Mouse (Mus musculus): ENCODE measurements around the gene Ifitm5.
"Not testable (repeated sequence)": the region's sequence is repeated elsewhere in the genome, so short reads cannot be mapped to it uniquely, and the experiment has no call there.

Gene Ifitm5

GRCm38 (mm10) chr7:140949824-140950530, at the start of gene Ifitm5:
Gene Ifitm5 (minus strand): TSS chr7:140950291.
- no peak for DNase-seq (ENCODE audit: low read depth, low spot score)

GRCm38 (mm10) chr7:140998853-140999700, 49.0 kb upstream of the Ifitm5 start:
- no peak for DNase-seq (ENCODE audit: low read depth, low spot score)

DNA sequence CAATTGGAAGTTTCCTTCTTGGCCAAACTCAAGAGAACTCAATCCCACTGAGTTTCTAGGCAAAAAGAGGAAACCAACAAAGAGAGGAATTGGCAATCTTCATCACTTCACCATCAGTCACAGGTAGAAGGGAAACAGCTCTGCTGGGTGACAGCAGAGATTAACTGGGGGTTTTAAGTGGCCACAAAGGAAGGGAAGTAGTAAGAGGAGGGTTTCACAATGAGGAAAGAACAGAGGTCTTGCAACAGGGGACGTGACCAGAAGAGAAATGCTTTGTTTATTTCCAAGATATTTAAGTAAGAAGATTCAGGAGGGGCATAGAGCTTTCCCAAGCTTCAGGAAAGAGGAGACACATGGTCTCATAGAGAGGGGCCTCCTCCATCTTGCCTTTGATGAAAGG, 47.7 kb upstream of the Ifitm5 start:
- no peak for DNase-seq (ENCODE audit: low read depth, low spot score)

DNA sequence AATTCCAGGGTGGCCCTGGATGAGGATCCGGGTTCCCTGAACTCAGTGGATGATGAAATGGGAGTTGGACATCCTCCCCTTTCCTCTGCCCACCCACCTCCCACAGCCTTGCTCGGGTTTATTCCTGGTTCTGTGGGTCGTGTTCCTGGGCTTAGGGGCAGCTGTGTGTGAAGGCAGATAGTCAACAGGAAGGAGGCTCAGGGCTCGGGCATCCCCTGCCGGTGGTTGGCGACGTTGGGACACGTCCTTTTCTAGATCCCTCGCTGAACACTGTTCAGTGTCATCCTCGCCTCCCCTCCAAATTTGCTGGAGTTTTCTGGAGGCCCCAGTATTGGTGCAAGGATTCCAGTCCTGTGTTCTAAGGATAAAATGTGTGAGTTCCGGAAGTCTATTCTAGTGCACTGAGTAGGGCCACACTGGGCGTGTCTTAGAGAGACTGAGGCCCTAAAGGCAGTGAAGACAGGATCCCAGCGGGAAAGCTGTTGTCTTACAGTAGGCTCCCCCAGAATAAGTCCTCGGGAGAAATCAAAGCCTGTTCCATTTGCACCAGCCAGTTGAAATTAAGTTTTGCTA, 41.1 kb upstream of the Ifitm5 start:
- DNase-seq (ENCODE audit: low read depth, low spot score): no peak

- DNase-seq (ENCODE audit: low read depth, low spot score): no peak
Measured at GRCm38 (mm10) chr7:140990622-140991021, 40.5 kb upstream of the Ifitm5 start.

DNA sequence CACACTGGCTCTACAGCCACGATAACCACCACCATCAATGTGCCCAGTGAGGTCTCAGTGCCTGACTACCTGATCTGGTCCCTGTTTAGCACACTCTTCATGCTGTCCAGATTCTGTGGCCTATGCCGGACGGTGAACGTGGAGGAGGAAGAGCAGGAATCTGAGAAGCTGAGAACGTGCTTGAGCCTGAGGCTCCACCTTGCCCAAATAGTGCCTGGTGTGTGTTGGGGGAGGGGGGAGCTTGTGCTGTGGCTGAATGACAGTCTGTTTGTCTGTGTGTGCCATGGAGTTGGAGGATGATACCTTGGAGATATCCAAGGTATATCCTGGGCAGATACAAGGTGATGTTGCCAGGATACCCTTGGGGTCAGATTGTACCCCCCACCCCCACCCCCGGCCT, 40.1 kb upstream of the Ifitm5 start:
- DNase-seq (ENCODE audit: low read depth, low spot score): no peak

DNA sequence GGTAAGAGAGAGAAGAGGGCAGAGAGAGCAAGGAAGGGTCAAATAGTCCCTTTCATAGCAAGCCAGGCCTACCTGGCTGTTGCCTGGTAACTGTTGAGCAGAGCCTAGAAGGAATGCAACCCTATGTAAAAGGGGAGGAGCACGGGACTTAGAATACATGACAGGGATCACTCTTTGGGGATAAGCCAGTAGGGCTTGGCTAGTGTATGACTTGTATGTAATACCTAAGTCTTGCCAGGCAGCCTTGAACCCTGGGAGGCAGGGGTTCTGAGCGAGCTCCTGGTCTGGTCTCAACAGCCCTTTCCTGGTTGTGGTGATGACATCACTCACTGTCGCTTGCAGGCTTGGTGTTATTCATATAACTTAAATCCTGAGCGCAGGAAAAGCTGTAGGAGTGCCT, 38.9 kb upstream of the Ifitm5 start:
- DNase-seq (ENCODE audit: low read depth, low spot score): no peak

- peak; percentile 75 for DNase-seq (ENCODE audit: low read depth, low spot score)
Measured at GRCm38 (mm10) chr7:140987182-140988138, 37.4 kb upstream of the Ifitm5 start.

DNA sequence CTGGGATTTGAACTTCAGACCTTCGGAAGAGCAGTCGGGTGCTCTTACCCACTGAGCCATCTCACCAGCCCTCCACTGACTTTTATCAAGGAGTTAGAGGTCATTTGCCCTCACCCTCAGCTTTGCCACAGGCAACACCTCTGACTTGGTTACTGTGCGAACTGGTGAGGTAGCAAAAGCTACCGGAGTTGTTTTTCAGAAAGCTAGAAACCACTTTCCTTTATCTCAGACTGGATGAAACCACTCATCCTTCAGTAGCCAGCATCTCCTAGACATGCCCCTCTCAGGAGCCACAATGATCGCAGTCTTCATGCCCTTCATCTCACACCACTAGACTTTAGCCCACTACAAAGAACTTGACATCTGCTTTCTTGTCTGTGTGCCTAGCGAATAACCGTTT, 32.9 kb upstream of the Ifitm5 start:
- no peak for DNase-seq (ENCODE audit: low read depth, low spot score)

DNA sequence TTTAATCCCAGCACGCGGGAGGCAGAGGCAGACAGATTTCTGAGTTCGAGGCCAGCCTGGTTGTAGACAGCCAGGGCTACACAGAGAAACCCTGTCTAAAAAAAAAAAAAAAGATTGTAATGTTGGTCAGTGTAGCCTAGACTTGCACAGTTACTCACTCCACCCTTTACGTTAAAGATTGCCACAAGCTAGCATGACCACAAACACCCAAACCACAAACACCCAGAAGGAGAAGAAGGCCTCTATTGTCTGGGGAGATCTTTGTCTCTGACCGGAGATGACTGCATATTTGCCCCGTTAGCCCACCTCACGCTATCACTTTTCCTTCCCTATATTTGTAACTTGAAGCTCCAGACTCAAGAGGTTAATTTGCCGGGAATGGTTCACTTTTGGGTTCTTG, 31.6 kb upstream of the Ifitm5 start:
- DNase-seq (ENCODE audit: low read depth, low spot score): no peak

DNA sequence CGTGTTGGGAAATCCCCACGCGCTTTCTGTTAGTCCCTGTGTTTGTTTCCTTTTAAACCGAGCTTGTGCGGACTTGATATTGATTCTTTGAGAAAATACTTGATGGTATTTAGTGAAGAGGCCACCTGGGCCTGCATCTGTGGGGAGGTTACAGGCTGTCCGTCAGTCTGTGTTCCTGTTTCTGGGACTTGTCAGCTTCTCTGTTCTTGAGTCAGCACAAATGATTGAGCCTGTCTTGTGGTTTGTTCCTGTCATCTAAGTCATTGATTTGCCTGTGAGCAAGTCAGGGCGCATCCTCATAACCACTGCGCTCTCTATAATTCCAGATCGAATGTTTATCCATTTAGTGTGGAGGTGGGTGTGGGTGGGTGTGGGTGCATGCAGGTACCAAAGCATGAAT, 26.6 kb upstream of the Ifitm5 start:
- not testable (repeated sequence) for DNase-seq (ENCODE audit: low read depth, low spot score)

GRCm38 (mm10) chr7:140975465-140975864, 25.4 kb upstream of the Ifitm5 start:
- no peak for DNase-seq (ENCODE audit: low read depth, low spot score)

DNA sequence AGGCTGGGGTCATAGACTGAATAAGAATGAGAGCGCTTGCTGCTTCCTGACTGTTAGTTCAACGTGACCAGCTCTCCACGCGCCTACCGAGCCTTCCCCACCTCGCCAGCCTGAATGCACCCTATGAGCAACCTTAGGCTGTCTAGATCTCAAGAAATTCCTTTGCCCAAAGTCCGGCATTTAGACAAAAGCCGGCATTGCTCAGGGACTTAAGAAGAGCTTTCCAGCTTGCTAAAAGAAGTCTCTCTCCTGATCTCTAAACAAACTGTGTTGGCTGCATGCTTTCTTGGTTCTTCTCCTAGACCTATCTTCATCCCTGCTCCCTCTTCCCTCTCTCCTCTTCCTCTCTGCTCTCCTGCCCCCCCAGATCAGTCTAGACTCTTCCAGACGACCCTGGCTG, 24.8 kb upstream of the Ifitm5 start:
- no peak for DNase-seq (ENCODE audit: low read depth, low spot score)

DNA sequence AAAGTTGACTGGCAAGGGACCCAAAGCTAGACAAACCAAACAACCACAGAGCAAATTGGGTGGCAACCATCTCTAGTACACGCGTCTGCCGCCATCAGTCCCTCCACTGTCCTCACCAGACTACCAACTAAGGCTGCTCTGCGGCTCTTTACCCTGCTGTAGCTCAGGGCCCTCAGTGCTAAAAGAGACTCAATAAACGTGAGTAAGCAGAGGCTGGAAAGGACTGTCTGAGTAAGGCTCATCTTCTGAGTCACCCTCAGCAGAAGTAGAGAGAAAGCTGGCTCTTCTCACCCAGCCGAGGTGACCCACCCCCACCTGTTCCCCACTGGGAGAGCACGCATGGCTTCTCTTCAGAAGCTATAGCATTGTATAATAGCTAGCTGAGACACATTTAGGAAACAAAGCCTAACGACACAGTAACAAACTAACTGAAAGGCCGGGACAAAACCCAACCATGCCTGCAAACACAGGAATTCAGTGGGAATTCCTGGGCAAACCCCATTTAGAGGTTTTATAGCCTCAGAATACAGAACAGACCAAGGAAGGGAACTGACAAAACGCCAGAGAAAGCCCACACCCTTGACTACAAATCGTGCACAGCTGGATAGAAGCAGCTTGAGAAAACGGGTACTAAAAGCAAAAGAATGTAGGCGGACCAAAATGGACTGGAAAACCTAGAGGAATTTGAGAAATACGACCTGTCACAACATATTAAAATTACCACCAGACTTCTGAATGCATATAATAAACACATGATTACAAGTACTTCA, 23.5 kb upstream of the Ifitm5 start:
- DNase-seq (ENCODE audit: low read depth, low spot score): no peak

GRCm38 (mm10) chr7:140971479-140972171, 21.5 kb upstream of the Ifitm5 start:
- no peak for DNase-seq (ENCODE audit: low read depth, low spot score)

DNA sequence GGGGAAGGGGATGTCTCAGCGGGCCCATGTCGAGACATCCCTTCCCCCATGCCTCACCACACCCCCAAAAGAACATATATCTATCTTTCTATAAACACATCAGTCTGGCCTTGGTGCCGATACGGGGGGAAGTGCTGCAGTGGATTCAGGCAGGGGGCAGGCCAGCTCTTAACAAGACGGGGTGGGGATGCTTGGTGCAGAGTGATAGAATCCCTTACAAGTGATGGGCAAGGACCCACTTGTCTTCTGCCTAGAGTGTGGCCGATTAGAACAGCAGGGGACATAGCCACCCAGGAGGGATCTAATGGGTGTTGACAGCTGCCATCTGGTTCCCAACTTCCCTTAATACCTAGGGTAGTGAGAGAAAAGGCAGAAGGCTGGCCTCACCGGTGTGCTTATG, 20.8 kb upstream of the Ifitm5 start:
- no peak for DNase-seq (ENCODE audit: low read depth, low spot score)

GRCm38 (mm10) chr7:140968710-140969109, 18.6 kb upstream of the Ifitm5 start:
- DNase-seq (ENCODE audit: low read depth, low spot score): not testable (repeated sequence)

GRCm38 (mm10) chr7:140967862-140968591, 17.9 kb upstream of the Ifitm5 start:
- no peak for DNase-seq (ENCODE audit: low read depth, low spot score)

- no peak for DNase-seq (ENCODE audit: low read depth, low spot score)
Measured at GRCm38 (mm10) chr7:140966921-140967320, 16.8 kb upstream of the Ifitm5 start, which contains the start of gene Ifitm1. Gene Ifitm1 (plus strand): TSS chr7:140967221.
